Mouse (Mus musculus) cortical plate, adult 2 months (tissue): ENCODE measurements around the gene Camta1. TPM values are rescaled to one million over a fixed set of nuclear protein-coding genes. Genes with fewer than 3 reads are reported as not detected.
"Not testable (repeated sequence)": the region's sequence is repeated elsewhere in the genome, so short reads cannot be mapped to it uniquely, and the experiment has no call there.

Experiments used
- H3K27ac ChIP-seq: fragments of 200-500 bp; 2 replicates; pipeline ENCODE4 v1.5.1; 2012; ENCODE audit warnings: low read length, control low read depth, inconsistent platforms; ENCODE audit not compliant: insufficient read depth
- H3K4me1 ChIP-seq: fragments of 200-500 bp; 2 replicates; pipeline ENCODE4 v1.6.1; 2011; ENCODE audit warnings: low read length; ENCODE audit not compliant: control insufficient read depth, insufficient read depth
- H3K4me3 ChIP-seq: fragments of 200-500 bp; 2 replicates; pipeline ENCODE4 v1.5.1; 2011; ENCODE audit warnings: mild to moderate bottlenecking, low read length, control low read depth; ENCODE audit not compliant: insufficient read depth
- CTCF ChIP-seq: fragments of 200-500 bp; IDR thresholded peaks from 2 replicates; pipeline ENCODE4 v1.5.1; 2011; ENCODE audit warnings: mild to moderate bottlenecking, control low read depth, low read length; ENCODE audit not compliant: insufficient read depth; ENCODE audit errors: extremely low read depth
- POLR2A ChIP-seq: fragments of 200-500 bp; IDR thresholded peaks from 2 replicates; pipeline ENCODE4 v1.6.1; 2011; ENCODE audit warnings: mild to moderate bottlenecking, low read length, control low read depth; ENCODE audit not compliant: insufficient read depth; ENCODE audit errors: extremely low read depth
- polyA plus RNA-seq: library from polyadenylated mRNA; depleted of rRNA; stranded (reverse); fragments of >200 nt; gene quantifications from 2 replicates; pipeline ENCODE4 v1.2.3, GENCODE M21; 2012

Camta1 gene
- polyA plus RNA-seq, 1 experiment: 111 TPM

GRCm38 (mm10) chr4:150915181-150915906, 946.3 kb downstream of the Camta1 start:
- peak overlapping the region; percentile 36 for H3K27ac ChIP-seq
- TF ChIP-seq CTCF (no peak), POLR2A (no peak)
- H3K4me1 ChIP-seq: peaks cover 9% of the 10 kb centered on the region
- H3K4me3 ChIP-seq: peak overlapping the region; percentile 50

- Histone ChIP-seq H3K4me3 (peak within 1 kb of the TSS; percentile 50), H3K27ac (peak within 1 kb of the TSS; percentile 57), H3K4me1 (peaks cover 9% of the 10 kb centered on the region)
- TF ChIP-seq CTCF (peak; percentile 21; the same call in 1 of the 2 replicates), POLR2A (peak; percentile 87)
Observed at GRCm38 (mm10) chr4:150914290-150914733, 947.4 kb downstream of the Camta1 start, which contains the start of the genes Park7 and Tnfrsf9. Park7 (minus strand) TSS chr4:150914437. Tnfrsf9 (plus strand) TSS chr4:150914562.

- TF ChIP-seq CTCF (no peak), POLR2A (no peak)
- Histone ChIP-seq H3K27ac (peak overlapping the region; percentile 57), H3K4me3 (peak overlapping the region; percentile 50), H3K4me1 (peaks cover 9% of the 10 kb centered on the region)
Observed at GRCm38 (mm10) chr4:150913743-150914142, 947.9 kb downstream of the Camta1 start.

- peak overlapping the region; percentile 48 for H3K4me3 ChIP-seq
- H3K4me1 ChIP-seq: peaks cover 7% of the 10 kb centered on the region; the same call in 1 of the 2 replicates
- 0 out of 2 replicates have a peak overlapping the region, but pooled peaks have one; percentile 19 for H3K27ac ChIP-seq
- TF ChIP-seq POLR2A: no peak
- no peak for TF ChIP-seq CTCF
Observed at GRCm38 (mm10) chr4:150910164-150910951, 951.3 kb downstream of the Camta1 start.

- H3K4me1 ChIP-seq: peaks cover 3% of the 10 kb centered on the region; the same call in 1 of the 2 replicates
- TF ChIP-seq CTCF (no peak), POLR2A (peak; percentile 80; the same call in 1 of the 2 replicates)
- H3K4me3 ChIP-seq: peak overlapping the region; percentile 48
- H3K27ac ChIP-seq: 0 out of 2 replicates have a peak overlapping the region, but pooled peaks have one; percentile 39
Observed at GRCm38 (mm10) chr4:150909451-150910156, 952.1 kb downstream of the Camta1 start.

GRCm38 (mm10) chr4:150908512-150908911, 953.2 kb downstream of the Camta1 start:
- not testable (repeated sequence) for H3K27ac ChIP-seq, H3K4me3 ChIP-seq, H3K4me1 ChIP-seq

GRCm38 (mm10) chr4:150907099-150907498, 954.6 kb downstream of the Camta1 start:
- TF ChIP-seq CTCF (no peak), POLR2A (no peak)
- Histone ChIP-seq H3K4me1 (no peaks in the 10 kb centered on the region), H3K4me3 (no peak overlapping the region), H3K27ac (no peak overlapping the region)

- TF ChIP-seq CTCF (no peak), POLR2A (no peak)
- no peak overlapping the region for H3K4me3 ChIP-seq
- no peak overlapping the region for H3K27ac ChIP-seq
- H3K4me1 ChIP-seq: no peaks in the 10 kb centered on the region
Observed at GRCm38 (mm10) chr4:150903091-150903742, 958.5 kb downstream of the Camta1 start.

GRCm38 (mm10) chr4:150902062-150902461, 959.6 kb downstream of the Camta1 start:
- H3K4me1 ChIP-seq: no peaks in the 10 kb centered on the region
- H3K4me3 ChIP-seq: no peak overlapping the region
- TF ChIP-seq POLR2A: no peak
- no peak for TF ChIP-seq CTCF
- H3K27ac ChIP-seq: no peak overlapping the region
